Mouse (Mus musculus): ENCODE measurements around the gene Fam71b.

The Fam71b gene

GRCm38 (mm10) chr11:46431129-46431528 lies 34.8 kb downstream of the Fam71b start:
- peak; percentile 80 for DNase-seq (ENCODE audit: low spot score)

DNA sequence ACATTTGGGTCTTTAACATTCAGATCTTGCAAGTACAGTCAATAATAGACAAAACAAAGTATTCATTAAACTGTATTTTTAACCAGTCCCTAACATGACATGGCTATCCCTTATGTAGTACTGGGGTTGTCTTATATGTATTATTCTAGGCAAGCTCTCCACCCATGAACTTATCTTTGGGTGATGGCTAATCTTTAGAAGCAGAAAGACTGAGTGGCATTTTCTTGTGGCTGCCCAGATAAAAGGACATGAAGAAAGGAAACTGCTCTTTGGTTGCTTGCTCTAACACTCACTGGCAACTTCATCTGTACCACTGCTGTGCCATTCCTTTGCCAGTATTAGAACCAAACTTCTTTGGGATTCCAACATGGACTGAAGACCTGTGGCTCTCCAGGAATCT lies 39.0 kb downstream of the Fam71b start:
- peak; percentile 57 for DNase-seq (ENCODE audit: low spot score)

DNA sequence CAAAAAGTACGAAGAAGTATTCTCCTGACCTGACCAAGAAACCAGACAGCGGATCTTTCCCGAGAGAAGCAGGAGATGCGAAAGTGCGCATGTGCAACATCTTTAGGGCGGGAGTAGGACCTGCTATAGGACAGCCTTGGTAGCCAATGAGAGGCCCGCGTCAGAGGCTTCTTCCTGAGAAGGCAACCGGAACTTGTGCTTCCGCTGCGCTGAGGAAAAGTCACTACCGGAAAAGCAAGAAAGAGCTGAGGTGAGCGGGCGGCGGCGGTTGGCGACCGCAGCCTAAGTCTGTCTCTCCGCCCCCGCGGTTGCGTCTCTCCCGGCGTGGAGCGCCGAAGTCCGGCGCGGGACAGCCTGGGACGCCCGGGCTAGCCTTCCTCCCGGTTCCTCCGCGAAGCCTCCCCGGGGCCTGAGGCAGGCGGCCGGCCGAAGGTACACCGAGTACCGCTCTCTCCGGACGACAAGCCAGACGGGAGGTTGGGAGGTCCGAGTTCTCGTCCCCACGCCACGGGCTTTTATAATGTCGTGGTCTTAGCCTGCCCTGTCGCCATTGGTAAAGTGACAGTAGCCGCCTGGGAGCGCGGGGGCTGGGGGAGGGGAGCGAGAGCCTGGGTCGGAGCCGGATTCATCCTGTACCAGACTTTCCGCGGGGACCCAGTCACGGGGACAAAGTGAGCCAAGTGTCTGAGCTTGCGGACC lies 40.5 kb downstream of the Fam71b start, which contains the start of gene Med7:
Gene Med7 (plus strand): TSS at position 166 of the 699 bp plus-strand sequence.
- peak; percentile 98 for DNase-seq (ENCODE audit: low spot score)

DNA sequence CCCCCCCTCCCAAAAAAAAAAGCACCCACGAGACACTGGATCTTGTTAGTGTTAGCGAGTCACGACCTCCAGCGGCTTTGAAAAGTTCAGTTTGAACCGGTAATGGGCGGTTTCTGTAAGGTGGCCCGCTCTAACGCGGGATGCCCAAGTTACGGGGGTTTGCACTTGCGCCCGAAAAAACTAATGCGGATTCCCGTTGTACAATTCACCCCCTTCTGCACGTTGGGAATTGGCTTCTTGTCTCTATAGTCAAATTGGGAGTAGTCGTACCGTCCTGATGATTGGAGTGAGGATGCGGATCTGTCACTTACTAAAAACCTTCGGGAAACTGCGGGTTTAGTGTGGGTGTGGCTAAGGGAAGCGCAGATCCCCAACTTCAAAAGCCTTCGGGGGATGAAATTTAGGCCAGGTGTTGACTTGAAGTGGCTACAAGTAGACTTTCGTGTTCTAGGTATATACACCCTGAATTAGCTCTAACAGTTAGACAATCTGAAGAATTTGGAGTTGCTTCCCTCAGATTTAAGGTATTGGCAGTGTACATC lies 41.2 kb downstream of the Fam71b start:
- peak; percentile 81 for DNase-seq (ENCODE audit: low spot score)

GRCm38 (mm10) chr11:46439005-46439543 lies 42.7 kb downstream of the Fam71b start:
- DNase-seq (ENCODE audit: low spot score) = peak; percentile 42

- DNase-seq (ENCODE audit: low spot score) = peak; percentile 70
These were observed 45.4 kb downstream of the Fam71b start for GRCm38 (mm10) chr11:46441774-46442173.

DNA sequence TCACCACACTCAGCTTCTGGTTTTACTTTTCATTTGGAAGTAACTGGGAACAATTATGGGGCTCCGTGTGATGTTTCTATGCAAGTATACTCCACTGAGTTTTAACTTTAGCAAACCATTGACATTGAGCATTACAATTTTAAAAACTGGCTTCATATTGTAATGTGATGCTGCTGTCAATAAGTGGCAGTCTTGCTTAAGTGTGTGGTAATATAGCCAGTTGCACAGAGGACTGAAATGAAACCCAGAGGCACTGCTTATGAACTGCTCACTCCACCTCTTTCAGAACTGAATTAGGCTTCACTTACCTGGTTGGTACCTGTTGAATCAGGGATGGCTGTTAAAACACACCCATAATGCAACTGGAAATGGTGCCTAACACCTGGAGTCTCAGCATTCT lies 46.8 kb downstream of the Fam71b start:
- DNase-seq (ENCODE audit: low spot score) = no peak

- DNase-seq (ENCODE audit: low spot score) = no peak
These were observed 47.6 kb downstream of the Fam71b start for GRCm38 (mm10) chr11:46443979-46444378.

DNA sequence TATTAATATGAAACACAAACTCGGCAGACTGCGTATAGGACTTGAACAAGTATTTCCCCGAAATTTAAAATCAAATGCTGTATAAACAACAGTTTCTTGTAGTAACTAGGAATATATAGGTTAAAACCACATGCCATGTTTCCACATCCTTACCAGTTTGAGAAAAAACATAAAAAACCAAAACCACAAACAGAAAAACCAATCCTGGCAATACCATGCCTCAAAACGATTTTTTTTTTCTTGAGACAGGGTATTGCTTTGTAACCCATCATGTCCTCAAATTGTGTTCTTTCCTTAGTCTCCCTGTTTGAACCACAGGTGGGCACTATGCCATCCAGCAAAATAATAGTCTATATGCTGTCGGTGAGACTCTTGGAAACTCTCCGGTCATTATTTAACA lies 49.8 kb downstream of the Fam71b start:
- DNase-seq (ENCODE audit: low spot score) = no peak

GRCm38 (mm10) chr11:46447644-46448484 lies 51.5 kb downstream of the Fam71b start:
- no peak for DNase-seq (ENCODE audit: low spot score)

DNA sequence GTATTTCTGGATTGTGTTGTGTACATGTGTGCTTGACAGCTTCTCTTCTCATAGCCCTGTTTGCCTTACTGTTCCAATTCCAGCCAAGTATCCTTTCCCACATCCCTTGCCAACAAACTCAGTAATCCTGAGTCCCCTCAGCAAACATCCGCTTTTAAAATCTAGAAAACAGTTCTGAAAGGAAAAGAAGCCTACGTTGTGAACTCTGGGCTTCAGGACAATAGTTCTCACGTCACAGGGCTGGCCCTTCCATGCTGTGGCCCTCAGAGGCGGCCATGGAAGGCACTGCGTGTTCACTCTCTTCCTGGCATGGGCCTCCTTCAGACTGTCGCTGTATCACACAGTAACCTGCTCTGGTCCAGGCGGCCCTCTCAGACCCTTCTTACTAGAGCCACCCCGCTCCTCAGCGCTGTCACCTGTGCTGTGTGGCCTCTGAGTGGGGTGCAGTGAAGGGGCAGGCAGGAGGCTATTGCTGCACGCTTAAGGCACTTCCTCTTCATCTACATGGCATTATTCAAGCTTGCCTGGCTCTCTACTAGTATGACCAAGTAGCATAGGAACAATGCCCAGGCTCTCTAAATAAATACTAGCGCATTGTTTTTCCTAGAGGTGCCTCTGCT lies 53.2 kb downstream of the Fam71b start:
- no peak for DNase-seq (ENCODE audit: low spot score)

DNA sequence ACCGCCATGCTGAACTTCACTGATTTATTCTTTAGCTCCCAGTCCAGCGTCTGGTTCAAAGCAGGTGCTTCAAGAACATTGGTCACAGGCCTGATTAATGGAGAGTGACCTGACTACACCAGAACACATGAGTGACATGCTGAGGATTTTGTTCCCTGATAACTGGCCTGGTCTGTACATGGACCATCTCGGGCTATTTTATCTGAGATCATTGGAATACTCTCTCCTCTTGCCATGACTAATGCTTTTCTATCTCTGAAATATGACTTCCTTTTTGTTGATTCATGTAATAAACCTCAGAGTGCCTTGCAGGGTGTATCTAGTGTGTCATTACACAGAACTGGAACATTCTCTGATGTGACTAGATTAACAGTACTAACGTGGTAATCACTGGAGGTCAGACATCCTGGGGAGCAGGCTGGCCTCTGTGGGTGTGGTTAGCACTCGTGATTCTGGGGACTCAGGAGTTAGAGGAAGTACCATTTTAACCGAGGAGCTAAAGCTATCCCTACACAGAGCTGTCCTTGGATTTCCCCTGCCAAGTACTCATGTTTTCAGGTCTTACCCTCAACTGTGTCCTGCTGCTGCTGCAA lies 58.2 kb downstream of the Fam71b start, which contains the start of gene Havcr2:
Gene Havcr2 (plus strand): TSS at position 483 of the 593 bp plus-strand sequence.
- peak; percentile 67 for DNase-seq (ENCODE audit: low spot score)
